Mouse (Mus musculus) T-helper 1 cell (primary cell): ENCODE data around the gene Tmem38a.

Experiments used
- in situ Hi-C: fragments of 300-600 bp; cut with MboI, MseI; formaldehyde crosslinking; loops from one replicate; pipeline ENCODE4 v1.15.1; 2025; ENCODE audit warnings: high pct_unique_total_duplicates

Tmem38a gene

GRCm38 (mm10) chr8:72571611-72572473, at the start of gene Tmem38a:
Gene Tmem38a (plus strand): TSS chr8:72572055.
- in situ Hi-C loops = no loop called here

- in situ Hi-C loops = no loop called here
Observed at GRCm38 (mm10) chr8:72532103-72532502, 39.8 kb upstream of the Tmem38a start.

- in situ Hi-C loops = no loop called here
Observed at GRCm38 (mm10) chr8:72534888-72535287, 37.0 kb upstream of the Tmem38a start.

- in situ Hi-C loops = no loop called here
Observed at GRCm38 (mm10) chr8:72539234-72539633, 32.6 kb upstream of the Tmem38a start.

- in situ Hi-C loops = no loop called here
Observed at GRCm38 (mm10) chr8:72547122-72547801, 24.6 kb upstream of the Tmem38a start.

GRCm38 (mm10) chr8:72547802-72548643, 23.8 kb upstream of the Tmem38a start, which contains the start of gene Med26:
Gene Med26 (minus strand): TSS chr8:72548270.
- in situ Hi-C loops = no loop called here

GRCm38 (mm10) chr8:72548644-72549313, 23.1 kb upstream of the Tmem38a start:
- in situ Hi-C loops = no loop called here

- in situ Hi-C loops = no loop called here
Observed at GRCm38 (mm10) chr8:72549314-72549892, 22.5 kb upstream of the Tmem38a start.

- in situ Hi-C loops = no loop called here
Observed at GRCm38 (mm10) chr8:72555770-72556169, 16.1 kb upstream of the Tmem38a start.

- in situ Hi-C loops = no loop called here
Observed at GRCm38 (mm10) chr8:72561111-72561689, 10.7 kb upstream of the Tmem38a start.

GRCm38 (mm10) chr8:72565970-72566369, 5.9 kb upstream of the Tmem38a start:
- in situ Hi-C loops = no loop called here

- in situ Hi-C loops = no loop called here
Observed at GRCm38 (mm10) chr8:72570633-72571610, 933 bp upstream of the Tmem38a start, which contains the start of gene Smim7. Gene Smim7 (minus strand): TSS chr8:72571088.

- in situ Hi-C loops = no loop called here
Observed at GRCm38 (mm10) chr8:72572507-72572906, 652 bp downstream of the Tmem38a start.

- in situ Hi-C loops = no loop called here
Observed at GRCm38 (mm10) chr8:72573450-72573849, 1.6 kb downstream of the Tmem38a start.

- in situ Hi-C loops = no loop called here
Observed at GRCm38 (mm10) chr8:72575915-72576314, 4.1 kb downstream of the Tmem38a start.

GRCm38 (mm10) chr8:72577266-72577665, 5.4 kb downstream of the Tmem38a start:
- in situ Hi-C loops = no loop called here

- in situ Hi-C loops = no loop called here
Observed at GRCm38 (mm10) chr8:72577941-72578340, 6.1 kb downstream of the Tmem38a start.

GRCm38 (mm10) chr8:72579374-72579773, 7.5 kb downstream of the Tmem38a start:
- in situ Hi-C loops = no loop called here

GRCm38 (mm10) chr8:72583056-72583771, 11.4 kb downstream of the Tmem38a start:
- in situ Hi-C loops = no loop called here
